Comparison of ENCODE assay signal across 7 mouse cellular contexts in genomic region chr10:6035792-6036487, GRCm38 (mm10).
DNase-seq lines count a peak whose midpoint lies in the region; ATAC-seq lines count a peak whose summit lies in the region.

No protein-coding gene starts in this region.

- no peak overlapping the region for H3K9ac ChIP-seq in midbrain, embryonic 13.5 days (replicated peaks)
- no peak overlapping the region for H3K9ac ChIP-seq in stomach, embryonic 14.5 days (replicated peaks; ENCODE audit: low read depth, low read length)

- H3K4me1 ChIP-seq in midbrain, embryonic 13.5 days (replicated peaks), result no peaks in the 10 kb centered on the region
- 0 out of 2 replicates have a peak, but pooled peaks cover 4% of the 10 kb centered on the region for H3K4me1 ChIP-seq in stomach, embryonic 14.5 days (ENCODE audit: control insufficient read depth, insufficient read depth, low read length)

- ATAC-seq in midbrain, embryonic 13.5 days, result peak; percentile 89
- peak; percentile 74 for ATAC-seq in stomach, embryonic 14.5 days (ENCODE audit: insufficient number of reproducible peaks, insufficient read depth, low FRiP score, low read depth)

- no peaks in the 10 kb centered on the region for H3K27me3 ChIP-seq in midbrain, embryonic 13.5 days
- H3K27me3 ChIP-seq in stomach, embryonic 14.5 days (ENCODE audit: control insufficient read depth, insufficient read depth, low read length), result no peaks in the 10 kb centered on the region

- H3K36me3 ChIP-seq in midbrain, embryonic 13.5 days, result no peaks in the 10 kb centered on the region
- no peaks in the 10 kb centered on the region for H3K36me3 ChIP-seq in stomach, embryonic 14.5 days (ENCODE audit: control insufficient read depth, insufficient read depth, low read length)

- intact Hi-C loops in gastrocnemius, postnatal 14 days (cut with DNase I; ENCODE audit: low total_unique reads), result loop anchor here (10.0 kb wide), 1 partner anchor 659 kb away; no protein-coding TSS in a partner anchor
- intact Hi-C loops in left cerebral cortex, postnatal 36 days (cut with DNase I), result loop anchor here (2.0 to 10.0 kb wide), 4 partner anchors 191 to 849 kb away; no protein-coding TSS in a partner anchor

- H3K4me2 ChIP-seq in midbrain, embryonic 13.5 days (replicated peaks), result peak overlapping the region; percentile 41
- H3K4me2 ChIP-seq in stomach, embryonic 14.5 days (replicated peaks; ENCODE audit: low read depth, low read length), result peak overlapping the region; percentile 13

- 28% methylated on average over 25 of the region's 25 CpGs for WGBS in midbrain, embryonic 13.5 days
- 19% methylated on average over 25 of the region's 25 CpGs for WGBS in stomach, embryonic 14.5 days

- no peak overlapping the region for H3K27ac ChIP-seq in midbrain, embryonic 13.5 days
- no peak overlapping the region for H3K27ac ChIP-seq in stomach, embryonic 14.5 days (ENCODE audit: low read length)

- no peaks in the 10 kb centered on the region for H3K9me3 ChIP-seq in midbrain, embryonic 13.5 days
- H3K9me3 ChIP-seq in stomach, embryonic 14.5 days (ENCODE audit: control insufficient read depth, low read depth, low read length), result no peaks in the 10 kb centered on the region

- H3K4me3 ChIP-seq in midbrain, embryonic 13.5 days (replicated peaks), result no peak overlapping the region; the same call in 1 of the 2 replicates
- H3K4me3 ChIP-seq in stomach, embryonic 14.5 days (ENCODE audit: low read depth, low read length), result no peak overlapping the region

- DNase-seq in adrenal gland, adult 2 months, result peak; percentile 42
- DNase-seq in cerebellum, postnatal 14 days, result peak; percentile 96
- DNase-seq in gastrocnemius, postnatal 14 days, result peak; percentile 17
- DNase-seq in kidney, adult 18-20 months, result peak; percentile 71
- DNase-seq in left cerebral cortex, postnatal 36 days (ENCODE audit: low spot score in 2 of 2), result peak; percentile 76 to 85

Comparison
In these comparisons a context has a peak if more than half of its experiments do, and no peak if none do; other contexts are left out.
1. DNase-seq: peak in every context shown above with its lines; median percentile 96 in cerebellum, postnatal 14 days; 80 in left cerebral cortex, postnatal 36 days; 71 in kidney, adult 18-20 months; 42 in adrenal gland, adult 2 months; 17 in gastrocnemius, postnatal 14 days.